Comparison of ENCODE assay signal across 10 mouse cellular contexts in genomic region chr16:33923001-33923316, GRCm38 (mm10). TPM values are rescaled to one million over a fixed set of nuclear protein-coding genes. Genes with fewer than 3 reads are reported as not detected.
DNase-seq lines count a peak whose midpoint lies in the region; TF ChIP-seq lines count a peak whose summit lies in the region.
"Had no signal": no experiment of that assay in that cellular context is flagged by ENCODE, and none has a peak within 500 bp of the region (broad histone marks: within the 10 kb centered on the region; RNA-seq: fewer than 3 reads in every experiment).

No protein-coding gene starts in this region.

- intact Hi-C loops in gastrocnemius, adult 2 months (cut with DNase I), result no loop called here

- H3K4me2 ChIP-seq in myocyte (ENCODE audit: low read depth), result peak overlapping the region; percentile 60
- H3K4me2 ChIP-seq: midbrain, embryonic 13.5 days had no signal

- no peak for TF ChIP-seq POLR2A in myocyte (IDR thresholded peaks at IDR 0.05; ENCODE audit: insufficient read length, low read depth)

- DNase-seq in gastrocnemius, adult 2 months, result no peak
- DNase-seq in gastrocnemius, postnatal 10 days, result no peak
- DNase-seq in layer of hippocampus, adult 2 months (ENCODE audit: low spot score in 2 of 2), result no peak
- DNase-seq in layer of hippocampus, adult 18-20 months (ENCODE audit: low spot score in 2 of 2), result no peak
- peak; percentile 65 for DNase-seq in fibroblast of lung, adult 2 months (ENCODE audit: low read depth)
- DNase-seq in frontal cortex, postnatal 14 days (ENCODE audit: low spot score in 2 of 2), result no peak
- no peak for DNase-seq in right cerebral cortex, postnatal 14 days
- DNase-seq: left cerebral cortex, postnatal 4 days had no signal

- no peak overlapping the region for H3K4me3 ChIP-seq in gastrocnemius, adult 2 months
- H3K4me3 ChIP-seq in layer of hippocampus, adult 2 months, result no peak overlapping the region
- H3K4me3 ChIP-seq in myocyte, result no peak overlapping the region
- H3K4me3 ChIP-seq: midbrain, embryonic 13.5 days had no signal

- H3K79me2 ChIP-seq in myocyte (ENCODE audit: control insufficient read depth, insufficient read depth), result no peaks in the 10 kb centered on the region

- peaks cover 9% of the 10 kb centered on the region for H3K36me3 ChIP-seq in myocyte (ENCODE audit: control insufficient read depth, insufficient read depth)
- H3K36me3 ChIP-seq: midbrain, embryonic 13.5 days had no signal

- H3K27ac ChIP-seq in gastrocnemius, adult 2 months, result peak overlapping the region; percentile 53
- H3K27ac ChIP-seq in layer of hippocampus, adult 2 months, result peak overlapping the region; percentile 10; the same call in 1 of the 2 replicates
- H3K27ac ChIP-seq: midbrain, embryonic 13.5 days had no signal

- TF ChIP-seq CTCF in gastrocnemius, adult 2 months (IDR thresholded peaks at IDR 0.05), result no peak
- TF ChIP-seq CTCF in layer of hippocampus, adult 2 months (conservative IDR thresholded peaks at IDR 0.05), result no peak

- H3K27me3 ChIP-seq in myocyte (ENCODE audit: control insufficient read depth, insufficient read depth, insufficient read length), result no peaks in the 10 kb centered on the region
- H3K27me3 ChIP-seq: midbrain, embryonic 13.5 days had no signal

- no peak overlapping the region for H3ac ChIP-seq in myocyte (ENCODE audit: control insufficient read depth, insufficient read length)

TF ChIP-seq in myocyte, 11 proteins besides CTCF, POLR2A, EP300 and RAD21:
- no peak for TF ChIP-seq MYOG (IDR thresholded peaks at IDR 0.05; ENCODE audit: control insufficient read depth in 1 of 3, insufficient read depth in 1 of 3, insufficient read length in 2 of 3, low read depth in 2 of 3)
- TF ChIP-seq CEBPB (IDR thresholded peaks at IDR 0.05; ENCODE audit: insufficient read depth, poor library complexity, severe bottlenecking), result no peak
- no peak for TF ChIP-seq TCF12 (IDR thresholded peaks at IDR 0.05; ENCODE audit: insufficient read depth, poor library complexity, severe bottlenecking)
- TF ChIP-seq E2F4 (IDR thresholded peaks at IDR 0.05; ENCODE audit: insufficient read depth), result no peak
- TF ChIP-seq SRF (IDR thresholded peaks at IDR 0.05; ENCODE audit: control insufficient read depth, insufficient read length, low read depth), result no peak
- TF ChIP-seq TCF3 (IDR thresholded peaks at IDR 0.05; ENCODE audit: insufficient read length, low read depth), result no peak
- TF ChIP-seq MYOD1 (IDR thresholded peaks at IDR 0.05; ENCODE audit: control insufficient read depth in 1 of 3, insufficient read length in 2 of 3, low read depth in 2 of 3), result no peak
- no peak for TF ChIP-seq POLR2AphosphoS2 (IDR thresholded peaks at IDR 0.05; ENCODE audit: insufficient read length, low read depth)
- no peak for TF ChIP-seq USF1 (IDR thresholded peaks at IDR 0.05; ENCODE audit: low read depth)
- TF ChIP-seq MAX (IDR thresholded peaks at IDR 0.05; ENCODE audit: low read depth), result no peak
- TF ChIP-seq REST (IDR thresholded peaks at IDR 0.05; ENCODE audit: insufficient read depth, insufficient read length), result no peak
TF ChIP-seq in myocyte: peak in this region for 0.

RNA-seq across cellular contexts. Expression of gene Umps, which starts 43.9 kb away (rescaled TPM):
- 1 to 10 TPM; 5.3 to 7.3 TPM for total RNA-seq in gastrocnemius, adult 2 months (2021)
- total RNA-seq in gastrocnemius, postnatal 10 days (2021), result 1 to 10 TPM; 7.4 to 9.1 TPM
- 10 to 100 TPM; 17.1 to 17.2 TPM for total RNA-seq in layer of hippocampus, adult 2 months (2021)
- 10 to 100 TPM; 18.0 to 18.1 TPM for total RNA-seq in layer of hippocampus, adult 18-20 months (2021)
- 18.9 TPM for polyA plus RNA-seq in myocyte (2012; fragmentation: generic; extraction: Trizol)
